Mouse (Mus musculus) liver, embryonic 11.5 days (tissue): ENCODE measurements around the gene Pdss1. TPM values are rescaled to one million over a fixed set of nuclear protein-coding genes. Genes with fewer than 3 reads are reported as not detected.

Experiments
- ATAC-seq: fragments of 200-750 bp; cut with Nextera tagmentation; replicated peaks from 2 replicates; pipeline ENCODE4 v1.8.0; 2017; ENCODE audit warnings: moderate number of reproducible peaks, mild to moderate bottlenecking, moderate TSS enrichment, moderate library complexity; ENCODE audit not compliant: low FRiP score
- DNase-seq: peaks from one replicate; pipeline ENCODE4 v3.0.0-alpha.2; 2017; ENCODE audit warnings: low spot score
- H3K27ac ChIP-seq: fragments of 300-500 bp; sonication (generic); 2 replicates; pipeline ENCODE4 v1.5.1; 2014; ENCODE audit warnings: mild to moderate bottlenecking, low read depth, low read length, control low read depth
- H3K27me3 ChIP-seq: fragments of 300-500 bp; sonication (generic); replicated peaks from 2 replicates; pipeline ENCODE4 v1.6.1; 2014; ENCODE audit warnings: low read length, mixed read lengths; ENCODE audit not compliant: control insufficient read depth, insufficient read depth
- H3K36me3 ChIP-seq: fragments of 300-500 bp; sonication (generic); 2 replicates; pipeline ENCODE4 v1.6.1; 2014; ENCODE audit warnings: mild to moderate bottlenecking, low read length, moderate library complexity, mixed read lengths; ENCODE audit not compliant: control insufficient read depth, insufficient read depth
- H3K4me1 ChIP-seq: fragments of 300-500 bp; sonication (generic); replicated peaks from 2 replicates; pipeline ENCODE4 v1.6.1; 2014; ENCODE audit warnings: low read length, mixed read lengths; ENCODE audit not compliant: control insufficient read depth, insufficient read depth
- H3K4me2 ChIP-seq: fragments of 300-500 bp; sonication (generic); 2 replicates; pipeline ENCODE4 v1.6.1; 2014; ENCODE audit warnings: mild to moderate bottlenecking, control low read depth, moderate library complexity
- H3K4me3 ChIP-seq: fragments of 300-500 bp; sonication (generic); 2 replicates; pipeline ENCODE4 v1.5.1; 2014; ENCODE audit warnings: low read depth, low read length, control low read depth
- H3K9ac ChIP-seq: fragments of 300-500 bp; sonication (generic); 2 replicates; pipeline ENCODE4 v1.6.1; 2014; ENCODE audit warnings: low read depth, low read length, control low read depth
- H3K9me3 ChIP-seq: fragments of 300-500 bp; sonication (generic); 2 replicates; pipeline ENCODE4 v1.6.1; 2016; ENCODE audit warnings: low read length, inconsistent platforms, mixed read lengths; ENCODE audit not compliant: control insufficient read depth
- WGBS: fragments of 180-500 bp; shearing (Covaris S2); extraction: QIAGEN DNeasy Blood & Tissue Kit; methylation state at CpG from one replicate; pipeline ENCODE4 v1.1.7; 2014; 5-methylcytosine and 5-hydroxymethylcytosine counted together
- polyA plus RNA-seq: library from polyadenylated mRNA; unstranded; fragments of >200 nt; fragmentation: Nextera tagmentation; extraction: Ambion mirVana; gene quantifications from 2 replicates; pipeline ENCODE4 v1.2.1, GENCODE M21; 2014

The Pdss1 gene
- polyA plus RNA-seq, 1 experiment from 2014 or later, result 34.0 TPM

DNA sequence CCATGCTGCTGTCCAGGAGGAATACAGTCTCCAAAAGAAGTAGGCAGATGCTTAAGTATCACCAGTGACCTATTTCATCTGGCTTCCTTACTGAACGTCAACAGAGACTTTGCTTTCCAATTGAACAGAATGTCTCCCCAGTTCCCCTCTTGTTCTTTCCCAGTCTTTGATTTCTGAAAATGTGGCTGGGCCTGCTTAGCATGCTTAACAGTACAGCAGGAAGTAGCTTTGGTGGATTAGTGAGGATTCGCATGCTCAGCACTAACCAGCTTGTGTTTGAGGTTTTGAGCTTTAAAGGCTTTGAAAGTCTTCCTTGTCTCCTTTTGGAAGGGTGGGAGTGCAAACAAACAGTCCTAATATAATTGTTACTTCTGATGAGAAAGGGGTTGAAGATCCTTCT lies 32.9 kb downstream of the Pdss1 start:
- ATAC-seq (no peak), DNase-seq (no peak)
- 81% methylated on average over 2 of the region's 2 CpGs for WGBS
- Histone ChIP-seq H3K4me2 (no peak overlapping the region), H3K4me1 (no peaks in the 10 kb centered on the region), H3K36me3 (peaks cover 7% of the 10 kb centered on the region; the same call in 1 of the 2 replicates), H3K9me3 (no peaks in the 10 kb centered on the region), H3K9ac (no peak overlapping the region), H3K27ac (no peak overlapping the region), H3K4me3 (no peak overlapping the region), H3K27me3 (no peaks in the 10 kb centered on the region)

DNA sequence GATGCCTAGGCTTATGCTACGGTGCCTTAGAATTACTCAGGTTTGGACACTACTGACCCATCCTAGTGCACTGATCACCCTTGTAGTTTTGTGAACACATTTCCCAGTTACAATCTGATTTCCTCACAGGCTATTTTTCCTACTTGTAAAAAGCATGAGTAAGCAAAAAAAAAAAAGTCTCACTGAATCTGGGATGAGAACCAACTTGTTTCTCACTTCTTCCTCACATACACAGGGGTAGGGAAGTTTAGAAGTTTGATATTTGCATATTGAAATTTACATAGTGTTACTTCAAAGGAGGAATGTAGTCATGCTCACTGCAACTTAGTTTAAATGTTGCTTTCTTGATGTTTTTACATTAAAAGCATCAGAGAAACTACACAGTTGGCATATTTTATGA lies 38.2 kb downstream of the Pdss1 start:
- H3K27me3 ChIP-seq, result no peaks in the 10 kb centered on the region
- 86% methylated on average over 1 of the region's 1 CpGs for WGBS
- H3K27ac ChIP-seq, result no peak overlapping the region
- DNase-seq, result no peak
- H3K9me3 ChIP-seq, result no peaks in the 10 kb centered on the region
- H3K4me2 ChIP-seq, result no peak overlapping the region
- no peak for ATAC-seq
- no peak overlapping the region for H3K4me3 ChIP-seq
- no peaks in the 10 kb centered on the region for H3K4me1 ChIP-seq
- H3K36me3 ChIP-seq, result peaks cover 7% of the 10 kb centered on the region; the same call in 1 of the 2 replicates
- H3K9ac ChIP-seq, result no peak overlapping the region

DNA sequence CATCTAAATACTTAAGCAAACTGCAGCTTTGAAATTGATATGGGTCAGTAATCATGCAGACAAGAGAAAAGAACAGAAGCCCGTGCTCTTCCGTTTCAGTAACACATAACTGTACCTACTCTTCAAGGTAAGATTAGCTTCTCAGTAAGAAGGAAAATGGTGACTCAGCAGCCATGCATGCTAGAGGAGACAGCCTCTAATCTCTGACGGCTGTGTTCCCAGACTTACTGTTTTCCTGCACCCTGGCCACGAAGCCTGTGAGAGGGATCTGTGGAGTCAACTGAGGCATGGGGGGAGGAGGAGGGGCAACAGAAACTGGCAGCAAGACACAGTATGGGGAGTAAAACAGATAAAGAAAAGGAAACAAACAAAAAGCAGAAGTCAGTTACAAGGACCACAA lies 54.6 kb downstream of the Pdss1 start:
- 25% methylated on average over 4 of the region's 4 CpGs for WGBS
- H3K27ac ChIP-seq, result no peak overlapping the region
- ATAC-seq (peak; percentile 57; the same call in 1 of the 2 replicates), DNase-seq (no peak)
- H3K9me3 ChIP-seq, result no peaks in the 10 kb centered on the region
- peaks cover 3% of the 10 kb centered on the region; the same call in 1 of the 2 replicates for H3K36me3 ChIP-seq
- no peaks in the 10 kb centered on the region for H3K27me3 ChIP-seq
- no peak overlapping the region for H3K9ac ChIP-seq
- H3K4me3 ChIP-seq, result no peak overlapping the region
- H3K4me2 ChIP-seq, result no peak overlapping the region
- H3K4me1 ChIP-seq, result peaks cover 5% of the 10 kb centered on the region

DNA sequence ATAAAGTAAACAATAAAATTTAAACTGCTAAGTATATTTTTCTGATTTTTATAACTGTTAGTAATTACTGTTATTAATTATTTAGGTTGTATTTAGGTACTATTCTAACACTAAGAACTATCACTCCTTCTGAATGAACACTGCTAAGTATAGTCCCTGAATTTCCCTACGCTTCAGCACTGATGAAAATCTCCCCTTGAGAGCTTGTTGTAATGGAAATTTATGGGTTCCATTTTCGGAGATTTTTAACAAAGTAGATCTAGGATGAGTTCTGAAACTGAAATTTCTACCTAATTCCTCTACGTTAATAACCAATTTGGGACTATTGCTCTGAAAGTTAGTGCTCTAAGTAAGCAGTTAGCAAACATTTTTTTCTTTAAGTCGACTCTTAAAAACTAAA lies 59.0 kb downstream of the Pdss1 start:
- H3K27me3 ChIP-seq, result no peaks in the 10 kb centered on the region
- H3K4me2 ChIP-seq, result no peak overlapping the region
- peaks cover 5% of the 10 kb centered on the region for H3K4me1 ChIP-seq
- H3K27ac ChIP-seq, result no peak overlapping the region
- no peak overlapping the region for H3K9ac ChIP-seq
- no peaks in the 10 kb centered on the region for H3K36me3 ChIP-seq
- DNase-seq (no peak), ATAC-seq (no peak)
- 90% methylated on average over 4 of the region's 4 CpGs for WGBS
- no peak overlapping the region for H3K4me3 ChIP-seq
- H3K9me3 ChIP-seq, result no peaks in the 10 kb centered on the region

DNA sequence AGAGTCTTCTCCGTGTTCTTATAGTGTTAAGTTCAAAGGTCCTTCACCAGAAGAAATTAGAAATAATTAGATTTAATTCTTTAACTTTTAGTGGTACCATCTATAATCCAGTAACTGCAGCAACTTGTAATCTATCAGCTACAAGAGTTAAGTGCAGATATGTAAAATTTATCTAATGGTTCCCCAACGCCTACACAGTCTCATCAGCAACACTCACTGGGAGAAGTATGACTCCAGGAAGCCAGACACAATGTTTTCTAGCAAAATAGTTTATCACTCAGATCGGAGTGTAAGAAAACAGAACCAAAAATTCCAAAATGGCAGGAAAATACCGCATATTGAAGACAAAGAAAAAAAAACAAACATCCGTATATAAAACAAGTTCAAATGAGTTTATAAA lies 60.6 kb downstream of the Pdss1 start:
- no peaks in the 10 kb centered on the region for H3K27me3 ChIP-seq
- 85% methylated on average over 5 of the region's 5 CpGs for WGBS
- no peak overlapping the region for H3K27ac ChIP-seq
- no peaks in the 10 kb centered on the region for H3K9me3 ChIP-seq
- DNase-seq (no peak), ATAC-seq (no peak)
- no peak overlapping the region for H3K4me3 ChIP-seq
- no peaks in the 10 kb centered on the region for H3K4me1 ChIP-seq
- no peak overlapping the region for H3K4me2 ChIP-seq
- H3K9ac ChIP-seq, result no peak overlapping the region
- no peaks in the 10 kb centered on the region for H3K36me3 ChIP-seq

DNA sequence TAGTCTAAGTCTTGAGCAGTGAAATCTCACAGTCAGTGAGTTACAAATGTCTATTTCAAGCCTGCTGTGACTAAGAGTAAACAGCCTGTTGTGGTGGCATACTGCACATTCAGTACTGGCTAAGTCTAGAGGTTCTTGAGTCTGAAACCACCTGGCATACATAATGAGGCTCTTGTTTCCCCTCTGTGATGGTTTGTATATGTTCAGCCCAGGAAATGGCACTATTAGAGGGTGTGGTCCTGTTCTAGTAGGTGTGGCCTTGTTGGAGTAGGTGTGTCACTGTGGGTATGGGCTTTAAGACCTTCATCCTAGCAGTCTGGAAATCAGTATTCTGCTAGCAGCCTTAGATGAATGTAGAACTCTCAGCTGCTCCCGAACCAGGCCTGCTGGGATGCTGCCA lies 62.1 kb downstream of the Pdss1 start:
- ATAC-seq, result peak; percentile 68
- Histone ChIP-seq H3K27ac (no peak overlapping the region), H3K4me2 (no peak overlapping the region), H3K4me3 (no peak overlapping the region), H3K4me1 (no peaks in the 10 kb centered on the region), H3K9me3 (no peaks in the 10 kb centered on the region), H3K36me3 (no peaks in the 10 kb centered on the region), H3K9ac (no peak overlapping the region), H3K27me3 (no peaks in the 10 kb centered on the region)
- DNase-seq, result no peak
- 83% methylated on average over 1 of the region's 1 CpGs for WGBS

DNA sequence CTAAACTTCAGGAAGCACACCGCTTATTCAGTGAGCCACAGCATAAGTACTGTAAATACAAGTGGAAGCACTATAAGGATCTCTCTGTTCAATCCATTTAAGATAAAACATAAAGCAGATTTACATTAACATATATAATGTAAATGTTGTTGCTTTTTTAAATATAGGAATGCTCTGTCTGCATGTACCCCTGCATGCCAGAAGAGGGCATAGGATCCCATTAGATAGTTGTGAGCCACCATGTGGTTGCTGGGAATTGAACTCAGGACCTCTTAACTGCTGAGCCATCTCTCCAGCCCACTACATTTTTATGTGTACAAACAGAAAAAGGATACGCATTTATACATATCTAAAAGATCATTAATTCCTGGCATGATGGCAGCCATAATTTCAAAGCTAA lies 66.4 kb downstream of the Pdss1 start:
- Histone ChIP-seq H3K4me2 (no peak overlapping the region), H3K9me3 (no peaks in the 10 kb centered on the region), H3K4me3 (no peak overlapping the region), H3K4me1 (no peaks in the 10 kb centered on the region), H3K27me3 (no peaks in the 10 kb centered on the region), H3K36me3 (no peaks in the 10 kb centered on the region), H3K27ac (no peak overlapping the region), H3K9ac (no peak overlapping the region)
- ATAC-seq (no peak), DNase-seq (no peak)
- WGBS, result 94% methylated on average over 2 of the region's 2 CpGs

DNA sequence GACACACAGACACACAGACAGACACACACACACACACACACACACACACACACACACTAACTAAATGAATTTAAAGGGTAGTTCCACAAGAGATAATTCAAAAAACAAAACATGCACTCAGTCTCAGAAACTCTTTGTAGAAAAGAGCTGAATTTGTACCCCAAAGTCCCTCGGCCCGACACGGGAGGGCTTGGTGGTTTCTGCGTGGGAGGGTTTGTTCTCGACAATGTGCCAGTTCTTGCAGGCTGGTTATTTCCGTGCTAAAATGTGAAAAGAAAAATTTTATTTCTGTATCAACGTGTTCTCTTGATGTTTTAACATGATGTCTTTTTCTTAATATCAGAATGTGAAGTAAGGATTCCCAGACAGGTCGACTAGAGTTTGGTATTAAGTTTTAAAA lies 66.9 kb downstream of the Pdss1 start:
- ATAC-seq (no peak), DNase-seq (no peak)
- Histone ChIP-seq H3K4me2 (no peak overlapping the region), H3K9me3 (no peaks in the 10 kb centered on the region), H3K4me1 (no peaks in the 10 kb centered on the region), H3K27me3 (no peaks in the 10 kb centered on the region), H3K4me3 (no peak overlapping the region), H3K9ac (no peak overlapping the region), H3K36me3 (no peaks in the 10 kb centered on the region), H3K27ac (no peak overlapping the region)
- 91% methylated on average over 8 of the region's 8 CpGs for WGBS

DNA sequence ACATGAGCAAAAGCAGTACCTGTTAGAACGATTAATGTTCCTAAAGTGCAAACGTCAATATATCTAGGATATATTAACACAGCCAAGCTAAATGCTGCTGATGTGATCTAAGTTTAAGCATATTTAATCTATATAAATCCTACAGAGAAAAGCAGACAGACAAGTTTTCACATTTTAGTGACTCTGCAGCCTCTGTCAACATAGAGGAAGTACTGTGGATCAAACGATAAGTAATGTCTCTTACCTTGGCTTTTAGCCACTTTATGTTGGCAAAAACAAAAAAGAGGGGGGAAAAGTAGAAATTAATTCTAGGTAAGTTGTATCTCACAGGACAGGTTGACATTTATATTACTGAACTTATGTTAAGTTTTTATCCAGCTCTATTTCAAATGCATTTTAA lies 67.6 kb downstream of the Pdss1 start:
- no peak for ATAC-seq
- no peaks in the 10 kb centered on the region for H3K9me3 ChIP-seq

More for the DNA sequence above, 67.6 kb downstream of the Pdss1 start:
- H3K4me2 ChIP-seq, result no peak overlapping the region
- H3K27ac ChIP-seq, result no peak overlapping the region
- H3K36me3 ChIP-seq, result no peaks in the 10 kb centered on the region
- no peak overlapping the region for H3K9ac ChIP-seq
- H3K4me1 ChIP-seq, result no peaks in the 10 kb centered on the region
- no peak for DNase-seq
- no peaks in the 10 kb centered on the region for H3K27me3 ChIP-seq
- H3K4me3 ChIP-seq, result no peak overlapping the region
- WGBS, result 83% methylated on average over 3 of the region's 3 CpGs
